Mouse (Mus musculus): ENCODE data around the gene Adcy9. TPM values are rescaled to one million over a fixed set of nuclear protein-coding genes. Genes with fewer than 3 reads are reported as not detected.

Adcy9 gene
- total and polyA plus RNA-seq, 2 experiments from 2014 or later: 1.8 to 19.0 TPM

GRCm38 (mm10) chr16:4315352-4316093, 104.8 kb downstream of the Adcy9 start:
- Histone ChIP-seq H3K4me1 (ENCODE audit: control insufficient read depth, insufficient read depth) (no peaks in the 10 kb centered on the region), H3K4me2 (ENCODE audit: low read depth, low read length) (no peak overlapping the region), H3K9ac (replicated peaks; ENCODE audit: low read depth, low read length) (no peak overlapping the region), H3K9me3 (replicated peaks; ENCODE audit: control insufficient read depth, low read length) (no peaks in the 10 kb centered on the region), H3K27ac (ENCODE audit: low read depth) (no peak overlapping the region), H3K4me3 (ENCODE audit: low read depth, low read length) (no peak overlapping the region), H3K36me3 (replicated peaks; ENCODE audit: control insufficient read depth, insufficient read depth, low read length) (no peaks in the 10 kb centered on the region), H3K27me3 (ENCODE audit: control insufficient read depth, insufficient read depth, low read length) (no peaks in the 10 kb centered on the region)
- ATAC-seq (ENCODE audit: insufficient read depth, low read depth): no peak; the same call in 1 of the 2 replicates
- DNase-seq (ENCODE audit: low spot score): no peak
- WGBS: 61% methylated on average over 2 of the region's 2 CpGs
- TF ChIP-seq EP300 (IDR thresholded peaks at IDR 0.05; ENCODE audit: low read depth): no peak
- no peak for TF ChIP-seq CTCF (IDR thresholded peaks at IDR 0.05; ENCODE audit: low read depth)

- Histone ChIP-seq H3K4me3 (ENCODE audit: low read depth, low read length) (no peak overlapping the region), H3K27ac (ENCODE audit: low read depth) (no peak overlapping the region), H3K36me3 (replicated peaks; ENCODE audit: control insufficient read depth, insufficient read depth, low read length) (no peaks in the 10 kb centered on the region), H3K9ac (replicated peaks; ENCODE audit: low read depth, low read length) (no peak overlapping the region), H3K4me1 (ENCODE audit: control insufficient read depth, insufficient read depth) (no peaks in the 10 kb centered on the region), H3K27me3 (ENCODE audit: control insufficient read depth, insufficient read depth, low read length) (no peaks in the 10 kb centered on the region), H3K9me3 (replicated peaks; ENCODE audit: control insufficient read depth, low read length) (no peaks in the 10 kb centered on the region), H3K4me2 (ENCODE audit: low read depth, low read length) (no peak overlapping the region)
- ATAC-seq (ENCODE audit: insufficient read depth, low read depth) (no peak), DNase-seq (ENCODE audit: low spot score) (no peak)
- TF ChIP-seq EP300 (IDR thresholded peaks at IDR 0.05; ENCODE audit: low read depth): no peak
- TF ChIP-seq CTCF (IDR thresholded peaks at IDR 0.05; ENCODE audit: low read depth): no peak
- 82% methylated on average over 4 of the region's 4 CpGs for WGBS
Observed at GRCm38 (mm10) chr16:4314891-4315290, 105.4 kb downstream of the Adcy9 start.

GRCm38 (mm10) chr16:4312018-4312417, 108.3 kb downstream of the Adcy9 start:
- TF ChIP-seq CTCF (IDR thresholded peaks at IDR 0.05; ENCODE audit: low read depth): no peak
- TF ChIP-seq EP300 (IDR thresholded peaks at IDR 0.05; ENCODE audit: low read depth): no peak
- Histone ChIP-seq H3K4me2 (ENCODE audit: low read depth, low read length) (no peak overlapping the region), H3K27me3 (ENCODE audit: control insufficient read depth, insufficient read depth, low read length) (no peaks in the 10 kb centered on the region), H3K9ac (replicated peaks; ENCODE audit: low read depth, low read length) (no peak overlapping the region), H3K36me3 (replicated peaks; ENCODE audit: control insufficient read depth, insufficient read depth, low read length) (no peaks in the 10 kb centered on the region; the same call in 1 of the 2 replicates), H3K4me3 (ENCODE audit: low read depth, low read length) (no peak overlapping the region), H3K4me1 (ENCODE audit: control insufficient read depth, insufficient read depth) (no peaks in the 10 kb centered on the region), H3K27ac (ENCODE audit: low read depth) (no peak overlapping the region), H3K9me3 (replicated peaks; ENCODE audit: control insufficient read depth, low read length) (no peaks in the 10 kb centered on the region)
- ATAC-seq (ENCODE audit: insufficient read depth, low read depth) (no peak), DNase-seq (ENCODE audit: low spot score) (no peak)
- WGBS: 64% methylated on average over 2 of the region's 2 CpGs

GRCm38 (mm10) chr16:4311608-4312007, 108.7 kb downstream of the Adcy9 start:
- no peak for TF ChIP-seq EP300 (IDR thresholded peaks at IDR 0.05; ENCODE audit: low read depth)
- no peak for TF ChIP-seq CTCF (IDR thresholded peaks at IDR 0.05; ENCODE audit: low read depth)
- ATAC-seq (ENCODE audit: insufficient read depth, low read depth) (no peak), DNase-seq (ENCODE audit: low spot score) (no peak)
- Histone ChIP-seq H3K4me2 (ENCODE audit: low read depth, low read length) (no peak overlapping the region), H3K36me3 (replicated peaks; ENCODE audit: control insufficient read depth, insufficient read depth, low read length) (peaks cover 3% of the 10 kb centered on the region), H3K27ac (ENCODE audit: low read depth) (no peak overlapping the region), H3K9me3 (replicated peaks; ENCODE audit: control insufficient read depth, low read length) (no peaks in the 10 kb centered on the region), H3K27me3 (ENCODE audit: control insufficient read depth, insufficient read depth, low read length) (no peaks in the 10 kb centered on the region), H3K9ac (replicated peaks; ENCODE audit: low read depth, low read length) (no peak overlapping the region), H3K4me3 (ENCODE audit: low read depth, low read length) (no peak overlapping the region), H3K4me1 (ENCODE audit: control insufficient read depth, insufficient read depth) (no peaks in the 10 kb centered on the region)
- WGBS: 48% methylated on average over 2 of the region's 2 CpGs

- Histone ChIP-seq H3K9me3 (replicated peaks; ENCODE audit: control insufficient read depth, low read length) (no peaks in the 10 kb centered on the region), H3K4me1 (ENCODE audit: control insufficient read depth, insufficient read depth) (no peaks in the 10 kb centered on the region), H3K4me2 (ENCODE audit: low read depth, low read length) (no peak overlapping the region), H3K36me3 (replicated peaks; ENCODE audit: control insufficient read depth, insufficient read depth, low read length) (peaks cover 17% of the 10 kb centered on the region), H3K27ac (ENCODE audit: low read depth) (no peak overlapping the region), H3K4me3 (ENCODE audit: low read depth, low read length) (no peak overlapping the region), H3K27me3 (ENCODE audit: control insufficient read depth, insufficient read depth, low read length) (no peaks in the 10 kb centered on the region), H3K9ac (replicated peaks; ENCODE audit: low read depth, low read length) (no peak overlapping the region)
- WGBS: 84% methylated on average over 4 of the region's 4 CpGs
- no peak for ATAC-seq (ENCODE audit: insufficient read depth, low read depth)
- TF ChIP-seq EP300 (IDR thresholded peaks at IDR 0.05; ENCODE audit: low read depth) (no peak), CTCF (IDR thresholded peaks at IDR 0.05; ENCODE audit: low read depth) (no peak)
- DNase-seq (ENCODE audit: low spot score): no peak
Observed at GRCm38 (mm10) chr16:4307795-4308194, 112.5 kb downstream of the Adcy9 start.
